In the genomic region with DNA sequence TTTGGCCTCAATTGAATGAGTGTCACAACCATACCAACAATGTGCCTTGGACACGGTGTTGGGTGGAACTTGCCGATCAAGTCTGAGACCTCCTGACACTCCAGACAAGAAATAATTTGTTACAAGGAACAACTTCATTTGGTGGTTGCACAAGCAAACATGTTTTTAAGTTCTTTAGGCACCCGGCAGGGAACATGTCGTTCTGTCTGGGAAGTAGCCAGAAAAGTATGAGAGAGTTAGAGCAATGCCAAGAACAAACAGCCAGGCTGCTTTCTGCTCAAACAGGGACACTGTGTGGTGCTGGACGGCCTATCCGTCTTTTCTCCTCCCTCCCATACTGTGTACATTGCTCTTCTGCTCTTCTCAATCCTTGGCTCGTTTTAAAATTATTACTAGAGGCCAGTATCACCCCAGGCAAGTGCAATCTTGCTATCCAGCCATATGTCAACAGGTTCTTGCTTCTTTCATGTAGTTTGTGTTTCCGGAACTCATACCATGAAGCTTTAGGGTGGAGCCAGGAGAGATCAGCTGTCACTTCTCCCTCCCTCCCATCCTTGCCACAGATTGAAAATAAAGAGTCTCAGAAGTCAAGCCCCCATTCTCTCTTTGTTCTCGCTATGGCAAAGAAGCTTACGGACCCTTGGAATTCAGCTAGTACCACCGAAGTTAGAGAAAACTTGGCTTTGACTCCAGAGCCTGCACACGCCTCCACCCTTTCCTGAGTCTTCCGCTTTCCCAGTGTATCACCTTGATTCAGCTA, we compare ENCODE assay signal across 9 mouse cellular contexts. TPM values are rescaled to one million over a fixed set of nuclear protein-coding genes. Genes with fewer than 3 reads are reported as not detected.
DNase-seq lines count a peak whose midpoint lies in the region; ATAC-seq and TF ChIP-seq lines count a peak whose summit lies in the region.
"Had no signal": no experiment of that assay in that cellular context is flagged by ENCODE, and none has a peak within 500 bp of the region (broad histone marks: within the 10 kb centered on the region; RNA-seq: fewer than 3 reads in every experiment).

No protein-coding gene starts in this region.

- TF ChIP-seq POLR2A in cerebellum, adult 2 months (IDR thresholded peaks at IDR 0.05; ENCODE audit: borderline replicate concordance, insufficient read depth, low read length): no peak

- peak overlapping the region; percentile 61 for H3K4me2 ChIP-seq in heart, embryonic 14.5 days (ENCODE audit: low read length)
- peak overlapping the region; percentile 28 for H3K4me2 ChIP-seq in lung, embryonic 16.5 days (ENCODE audit: low read depth, low read length)

- 18% methylated on average over 13 of the region's 13 CpGs for WGBS in heart, embryonic 14.5 days
- WGBS in lung, embryonic 16.5 days: 16% methylated on average over 13 of the region's 13 CpGs
- WGBS in cerebellum, adult 2 months: 6% methylated on average over 13 of the region's 13 CpGs

- H3K9me3 ChIP-seq in heart, embryonic 14.5 days (ENCODE audit: control insufficient read depth, low read length): no peaks in the 10 kb centered on the region
- H3K9me3 ChIP-seq in lung, embryonic 16.5 days (ENCODE audit: control insufficient read depth, low read length): no peaks in the 10 kb centered on the region

- H3K9ac ChIP-seq in heart, embryonic 14.5 days (ENCODE audit: low read length): peak overlapping the region; percentile 53
- no peak overlapping the region; the same call in 1 of the 2 replicates for H3K9ac ChIP-seq in lung, embryonic 16.5 days (ENCODE audit: low read length)

- no peak for TF ChIP-seq CTCF in layer of hippocampus, adult 2 months (conservative IDR thresholded peaks at IDR 0.05)
- no peak for TF ChIP-seq CTCF in cerebellum, adult 2 months (IDR thresholded peaks at IDR 0.05; ENCODE audit: borderline replicate concordance, insufficient read depth, low read depth, low read length)

- H3K27ac ChIP-seq in brown adipose tissue, adult 24 weeks (replicated peaks; ENCODE audit: low read depth, low read length): peak overlapping the region; percentile 79
- peak overlapping the region; percentile 90 for H3K27ac ChIP-seq in heart, embryonic 14.5 days (replicated peaks in 1 of 2; ENCODE audit: control insufficient read depth in 1 of 2, insufficient read depth in 1 of 2, low read depth in 2 of 2, low read length in 2 of 2)
- peak overlapping the region; percentile 76 for H3K27ac ChIP-seq in layer of hippocampus, adult 2 months
- peak overlapping the region; percentile 63 for H3K27ac ChIP-seq in lung, embryonic 16.5 days (ENCODE audit: low read length)
- no peak overlapping the region for H3K27ac ChIP-seq in cerebellum, adult 2 months (ENCODE audit: insufficient read depth, low read length)
- H3K27ac ChIP-seq: macrophage had no signal

- H3K4me3 ChIP-seq in brown adipose tissue, adult 24 weeks (ENCODE audit: insufficient read depth, low read depth, low read length): peak overlapping the region; percentile 13; the same call in 1 of the 2 replicates
- peak overlapping the region; percentile 16 to 21; a peak in 3 of 4 replicates for H3K4me3 ChIP-seq in heart, embryonic 14.5 days (ENCODE audit: control insufficient read depth in 1 of 2, insufficient read depth in 1 of 2, low read depth in 1 of 2, low read length in 2 of 2)
- peak overlapping the region; percentile 11; the same call in 1 of the 2 replicates for H3K4me3 ChIP-seq in layer of hippocampus, adult 2 months
- H3K4me3 ChIP-seq in lung, embryonic 16.5 days (ENCODE audit: low read length): no peak overlapping the region
- H3K4me3 ChIP-seq in cerebellum, adult 2 months (replicated peaks; ENCODE audit: insufficient read depth, low read depth, low read length): no peak overlapping the region

- H3K36me3 ChIP-seq in heart, embryonic 14.5 days (ENCODE audit: control insufficient read depth, insufficient read depth, low read length): no peaks in the 10 kb centered on the region
- H3K36me3 ChIP-seq in lung, embryonic 16.5 days (ENCODE audit: control insufficient read depth, insufficient read depth, low read length): no peaks in the 10 kb centered on the region

- DNase-seq in kidney, adult 11 months: peak; percentile 9
- DNase-seq in kidney, postnatal 4 days: no peak
- DNase-seq in layer of hippocampus, adult 2 months (ENCODE audit: low spot score in 2 of 2): peak; percentile 53 to 70
- no peak for DNase-seq in spleen, adult 12 weeks (ENCODE audit: low spot score)
- no peak for DNase-seq in cerebellum, adult 2 months

- ATAC-seq in heart, embryonic 14.5 days (ENCODE audit: insufficient number of reproducible peaks, insufficient read depth, low FRiP score, low read depth): peak; percentile 61
- ATAC-seq in lung, embryonic 16.5 days (ENCODE audit: low read depth): peak; percentile 92

- 0 out of 2 replicates have a peak, but pooled peaks cover 3% of the 10 kb centered on the region for H3K4me1 ChIP-seq in brown adipose tissue, adult 24 weeks (ENCODE audit: control insufficient read depth, insufficient read depth, insufficient read length, low read length)
- peaks cover 15 to 20% of the 10 kb centered on the region in 2 experiments for H3K4me1 ChIP-seq in heart, embryonic 14.5 days (ENCODE audit: control insufficient read depth in 2 of 2, insufficient read depth in 2 of 2, low read length in 2 of 2)
- peaks cover 12% of the 10 kb centered on the region; the same call in 1 of the 2 replicates for H3K4me1 ChIP-seq in lung, embryonic 16.5 days (replicated peaks; ENCODE audit: control insufficient read depth, insufficient read depth, low read length)
- no peaks in the 10 kb centered on the region for H3K4me1 ChIP-seq in cerebellum, adult 2 months (ENCODE audit: control insufficient read depth, insufficient read depth, low read length)

- no peaks in the 10 kb centered on the region for H3K27me3 ChIP-seq in heart, embryonic 14.5 days (ENCODE audit: control insufficient read depth, insufficient read depth, low read length)
- H3K27me3 ChIP-seq in lung, embryonic 16.5 days (ENCODE audit: control insufficient read depth, insufficient read depth, low read depth, low read length): no peaks in the 10 kb centered on the region
- no peaks in the 10 kb centered on the region for H3K27me3 ChIP-seq in cerebellum, adult 2 months (ENCODE audit: control insufficient read depth, insufficient read depth, low read length)

RNA-seq across cellular contexts. Expression of a gene that starts 52.8 kb away (rescaled TPM):
- polyA plus RNA-seq in brown adipose tissue, adult 24 weeks (2012; ENCODE audit: insufficient read depth, insufficient read length, missing spikeins): 587 and 1,614 TPM in 2 replicates
- 35.4 and 37.8 TPM in 2 replicates for polyA plus RNA-seq in heart, embryonic 14.5 days (2014; fragmentation: Nextera tagmentation; extraction: Ambion mirVana)
- total RNA-seq in layer of hippocampus, adult 2 months (2021): 10 to 100 TPM; 13.9 to 14.8 TPM
- 4.5 and 4.8 TPM in 2 replicates for polyA plus RNA-seq in lung, embryonic 16.5 days (2015; fragmentation: Nextera tagmentation; extraction: Ambion mirVana)
- 6.5 and 7.7 TPM in 2 replicates for polyA plus RNA-seq in cerebellum, adult 2 months (2012; rRNA removed)
- polyA plus RNA-seq: macrophage had no signal

Comparison
In these comparisons a context has a peak if more than half of its experiments do, and no peak if none do; other contexts are left out.
1. DNase-seq: peak in kidney, adult 11 months (single experiment) and layer of hippocampus, adult 2 months (2 of 2); none in kidney, postnatal 4 days (0 of 2), spleen, adult 12 weeks (single experiment) and cerebellum, adult 2 months (0 of 2).
2. H3K4me3 ChIP-seq: peak in brown adipose tissue, adult 24 weeks (single experiment), heart, embryonic 14.5 days (2 of 2) and layer of hippocampus, adult 2 months (single experiment); none in lung, embryonic 16.5 days (single experiment) and cerebellum, adult 2 months (single experiment).
3. RNA of a gene that starts 52.8 kb away (polyA plus RNA-seq): 587 to 1,614 TPM in brown adipose tissue, adult 24 weeks; 35.4 to 37.8 TPM in heart, embryonic 14.5 days, 6.5 to 7.7 TPM in cerebellum, adult 2 months and 4.5 to 4.8 TPM in lung, embryonic 16.5 days; every median in the first group is over 10 times any median in the second.